Mouse (Mus musculus) heart, postnatal 0 days (tissue): ENCODE measurements around the gene Dkc1. TPM values are rescaled to one million over a fixed set of nuclear protein-coding genes. Genes with fewer than 3 reads are reported as not detected.

Experiments
- ATAC-seq: fragments of 200-750 bp; cut with Nextera tagmentation; 2 replicates; pipeline ENCODE4 v1.8.0; 2017; ENCODE audit warnings: low read depth, moderate number of reproducible peaks, moderate library complexity; ENCODE audit not compliant: insufficient read depth
- DNase-seq: peaks from one replicate; pipeline ENCODE4 v3.0.0-alpha.2; 2016; ENCODE audit warnings: low spot score
- H3K27ac ChIP-seq: fragments of 300-500 bp; sonication (generic); 2 replicates; pipeline ENCODE4 v1.5.1; 2014; ENCODE audit warnings: low read depth, mild to moderate bottlenecking
- H3K27me3 ChIP-seq: fragments of 300-500 bp; sonication (generic); 2 replicates; pipeline ENCODE4 v1.6.1; 2014; ENCODE audit warnings: low read length, mixed read lengths; ENCODE audit not compliant: control insufficient read depth, insufficient read depth
- H3K36me3 ChIP-seq: fragments of 300-500 bp; sonication (generic); replicated peaks from 2 replicates; pipeline ENCODE4 v1.6.1; 2014; ENCODE audit warnings: low read length, mixed read lengths; ENCODE audit not compliant: control insufficient read depth, insufficient read depth
- H3K4me1 ChIP-seq: fragments of 300-500 bp; sonication (generic); 2 replicates; pipeline ENCODE4 v1.6.1; 2014; ENCODE audit warnings: antibody characterized with exemption; ENCODE audit not compliant: control insufficient read depth, insufficient read depth
- H3K4me2 ChIP-seq: fragments of 300-500 bp; sonication (generic); 2 replicates; pipeline ENCODE4 v1.6.1; 2014; ENCODE audit warnings: low read depth, mild to moderate bottlenecking, low read length, moderate library complexity
- H3K4me3 ChIP-seq: fragments of 300-500 bp; sonication (generic); 2 replicates; pipeline ENCODE4 v1.5.1; 2014; ENCODE audit warnings: low read depth, low read length
- H3K9ac ChIP-seq: fragments of 300-500 bp; sonication (generic); replicated peaks from 2 replicates; pipeline ENCODE4 v1.6.1; 2014; ENCODE audit warnings: low read depth, low read length, mixed read lengths
- H3K9me3 ChIP-seq: fragments of 300-500 bp; sonication (generic); replicated peaks from 2 replicates; pipeline ENCODE4 v1.6.1; 2016; ENCODE audit warnings: low read length; ENCODE audit not compliant: control insufficient read depth
- CTCF ChIP-seq: IDR thresholded peaks from 2 replicates; pipeline ENCODE4 v1.5.1; 2016; ENCODE audit warnings: antibody characterized with exemption, control low read depth, low read depth
- EP300 ChIP-seq: IDR thresholded peaks from 2 replicates; pipeline ENCODE4 v1.6.1; 2016; ENCODE audit warnings: antibody characterized with exemption, low read depth
- WGBS: fragments of 180-500 bp; shearing (Covaris S2); extraction: QIAGEN DNeasy Blood & Tissue Kit; methylation state at CpG from one replicate; pipeline ENCODE4 v1.1.7; 2014; 5-methylcytosine and 5-hydroxymethylcytosine counted together
- polyA plus RNA-seq: library from polyadenylated mRNA; unstranded; fragments of >200 nt; fragmentation: Nextera tagmentation; extraction: Ambion mirVana; gene quantifications from 2 replicates; pipeline ENCODE4 v1.2.1, GENCODE M21; 2015
- total RNA-seq: library from RNA; depleted of rRNA; stranded (reverse); fragments of >200 nt; gene quantifications from 2 replicates; pipeline ENCODE4 v1.2.3, GENCODE M21; 2014; ENCODE audit warnings: low replicate concordance; rRNA removed

Dkc1 gene
- total and polyA plus RNA-seq, 2 experiments from 2014 or later, result 10.5 to 44.8 TPM

DNA sequence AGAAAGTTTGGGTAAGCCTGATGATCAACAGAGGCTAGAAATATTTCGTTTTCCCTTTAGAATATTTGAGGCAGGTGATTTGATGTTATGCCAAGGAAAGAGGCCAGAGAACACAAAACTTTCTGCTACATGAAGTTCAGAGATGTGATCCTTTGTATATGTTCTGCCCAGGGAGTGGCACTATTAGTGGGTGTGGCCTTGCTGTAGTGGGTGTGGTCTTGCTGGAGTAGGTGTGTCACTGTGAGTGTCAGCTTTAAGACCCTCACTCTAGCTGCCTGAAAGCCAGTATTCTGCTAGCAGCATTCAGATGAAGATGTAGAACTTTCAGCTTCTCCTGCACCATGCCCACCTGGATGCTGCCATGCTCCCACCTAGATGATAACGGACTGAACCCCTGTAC, 54.6 kb downstream of the Dkc1 start:
- 67% methylated on average over 2 of the region's 2 CpGs for WGBS
- Histone ChIP-seq H3K4me1 (no peaks in the 10 kb centered on the region), H3K9ac (no peak overlapping the region), H3K27ac (no peak overlapping the region), H3K4me3 (no peak overlapping the region), H3K4me2 (no peak overlapping the region), H3K36me3 (no peaks in the 10 kb centered on the region), H3K9me3 (no peaks in the 10 kb centered on the region), H3K27me3 (no peaks in the 10 kb centered on the region)
- TF ChIP-seq CTCF (no peak), EP300 (no peak)
- DNase-seq, result no peak
- ATAC-seq, result no peak

DNA sequence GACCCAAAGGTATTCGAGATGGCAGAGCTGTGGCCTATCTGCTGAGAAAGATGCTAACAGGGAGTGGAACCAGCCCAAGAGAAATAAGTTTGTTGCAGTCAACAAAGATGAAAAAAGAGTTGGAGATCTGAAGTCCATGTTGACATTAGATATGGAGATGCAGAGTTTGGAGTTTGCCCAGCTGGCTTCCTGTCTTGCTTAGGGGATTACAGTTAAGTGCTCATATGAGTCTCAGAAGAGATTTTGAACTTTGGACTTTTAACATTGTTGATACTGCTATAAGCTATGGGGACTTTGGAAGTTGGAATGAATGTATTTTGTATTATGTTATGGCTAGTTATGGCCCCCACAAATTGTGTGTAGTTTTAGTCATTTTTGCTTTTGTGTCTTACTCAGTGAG, 56.6 kb downstream of the Dkc1 start:
- no peak overlapping the region for H3K4me3 ChIP-seq

DNA sequence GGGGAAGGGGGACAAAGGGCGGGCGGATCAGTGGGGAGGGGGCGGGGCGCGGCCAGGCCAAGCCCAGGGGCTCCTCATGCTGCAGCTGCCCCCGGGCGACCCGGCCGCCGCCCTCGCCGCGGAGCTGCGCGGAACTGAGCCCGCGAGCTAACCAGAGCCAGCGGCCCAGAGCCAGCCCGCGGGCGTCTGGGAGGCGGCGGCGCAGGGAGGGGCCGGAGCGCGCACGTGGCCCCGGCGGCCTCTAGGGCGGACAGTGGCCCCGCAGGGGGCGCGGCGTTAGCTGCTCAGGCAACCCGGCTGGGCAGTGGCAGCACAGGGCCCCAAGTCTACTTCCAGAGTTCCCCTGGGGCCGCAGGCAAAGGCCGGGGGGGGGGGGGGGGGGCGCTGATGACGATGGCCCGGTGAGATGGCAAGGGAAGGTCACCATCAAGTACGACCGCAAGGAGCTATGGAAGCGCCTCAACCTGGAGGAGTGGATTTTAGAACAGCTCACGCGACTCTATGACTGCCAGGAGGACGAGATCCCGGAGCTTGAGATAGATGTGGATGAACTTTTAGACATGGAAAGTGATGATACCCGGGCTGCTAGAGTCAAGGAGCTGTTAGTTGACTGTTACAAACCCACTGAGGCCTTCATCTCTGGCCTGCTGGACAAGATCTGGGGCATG, 60.1 kb downstream of the Dkc1 start:
- H3K9me3 ChIP-seq, result no peaks in the 10 kb centered on the region
- WGBS, result 26% methylated on average over 39 of the region's 49 CpGs
- TF ChIP-seq EP300, result no peak
- no peak for TF ChIP-seq CTCF
- peak overlapping the region; percentile 67 for H3K4me2 ChIP-seq
- no peak for DNase-seq
- no peaks in the 10 kb centered on the region for H3K4me1 ChIP-seq
- peak overlapping the region; percentile 48 for H3K9ac ChIP-seq
- no peak overlapping the region for H3K27ac ChIP-seq
- peak; percentile 62 for ATAC-seq
- H3K36me3 ChIP-seq, result no peaks in the 10 kb centered on the region
- no peaks in the 10 kb centered on the region for H3K27me3 ChIP-seq
- peak overlapping the region; percentile 49 for H3K4me3 ChIP-seq

More for the DNA sequence above, 56.6 kb downstream of the Dkc1 start:
- Histone ChIP-seq H3K27me3 (no peaks in the 10 kb centered on the region), H3K4me1 (no peaks in the 10 kb centered on the region), H3K36me3 (no peaks in the 10 kb centered on the region), H3K9me3 (no peaks in the 10 kb centered on the region), H3K27ac (no peak overlapping the region), H3K4me2 (no peak overlapping the region), H3K9ac (no peak overlapping the region)
- DNase-seq, result no peak
- no peak for ATAC-seq
- TF ChIP-seq EP300, result no peak
- 38% methylated on average over 1 of the region's 1 CpGs for WGBS

Other genes with a start within 250 kb of the Dkc1 start
- gene Gab3, start 10.4 kb upstream of the Dkc1 start, total RNA-seq, result 3.8 and 4.6 TPM in 2 replicates
- 2.7 and 3.1 TPM in 2 replicates for gene Gab3, start 10.4 kb upstream of the Dkc1 start, polyA plus RNA-seq
- gene Mpp1, start 35.2 kb downstream of the Dkc1 start, total RNA-seq, result 35.3 and 36.9 TPM in 2 replicates
- gene Mpp1, start 35.2 kb downstream of the Dkc1 start, polyA plus RNA-seq, result 20.8 and 21.1 TPM in 2 replicates
- not detected in 2 replicates for gene Smim9, start 67.9 kb downstream of the Dkc1 start, total RNA-seq
- not detected in 2 replicates for gene Smim9, start 67.9 kb downstream of the Dkc1 start, polyA plus RNA-seq